Mouse (Mus musculus): ENCODE results near the gene Gm3182.
"Not testable (repeated sequence)": the region's sequence is repeated elsewhere in the genome, so short reads cannot be mapped to it uniquely, and the experiment has no call there.

The Gm3182 gene

DNA sequence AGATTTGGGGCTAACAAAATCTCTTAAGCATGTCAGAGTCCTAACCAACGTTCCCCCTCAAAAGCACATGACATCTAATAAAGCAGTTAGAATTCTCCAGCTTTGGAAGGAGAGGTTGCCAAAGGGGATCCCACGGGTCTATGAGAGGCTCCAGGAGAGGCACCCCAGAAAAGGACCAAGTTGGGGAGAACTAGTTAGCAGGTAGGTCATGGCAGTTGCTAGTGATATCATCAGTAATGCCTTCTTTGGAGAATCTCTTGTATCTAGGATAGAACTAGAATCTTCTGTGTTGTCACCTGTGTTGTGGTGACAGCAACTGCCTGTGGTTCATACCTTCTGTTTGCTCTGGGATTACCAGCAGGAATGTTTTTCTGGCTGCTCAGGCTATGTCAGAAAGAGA lies at the start of gene Gm3182:
TSS of gene Gm3182 (plus strand) at position 301 of the 400 bp plus-strand sequence.
- DNase-seq (ENCODE audit: low read depth, low spot score), result not testable (repeated sequence)

DNA sequence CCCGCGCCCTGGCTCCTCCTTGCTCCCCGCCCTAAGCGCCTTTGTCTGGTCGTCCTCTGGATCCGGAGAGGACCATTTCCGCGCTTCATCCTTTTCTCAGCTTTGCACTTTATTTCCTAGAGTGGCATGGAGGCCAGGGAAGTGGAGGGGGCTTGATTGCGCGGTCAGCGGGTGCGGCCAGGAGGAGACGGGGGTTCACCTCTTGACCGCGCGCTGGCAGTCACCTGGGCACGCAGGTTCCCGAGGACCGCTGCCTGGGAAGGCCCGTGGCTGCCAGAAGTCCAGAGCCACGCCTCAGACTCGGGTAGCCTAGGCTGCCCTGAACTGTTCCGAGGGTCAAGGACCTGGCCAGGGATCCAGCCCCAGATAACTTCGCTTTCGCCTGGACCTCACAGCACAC lies 17.9 kb downstream of the Gm3182 start:
- DNase-seq (ENCODE audit: low read depth, low spot score), result not testable (repeated sequence)

Data from brain, adult 2 months (tissue).